Mouse (Mus musculus) adrenal gland, adult 2 months (tissue): ENCODE data around the gene Clec2d. TPM values are rescaled to one million over a fixed set of nuclear protein-coding genes. Genes with fewer than 3 reads are reported as not detected.
"Not testable (repeated sequence)": the region's sequence is repeated elsewhere in the genome, so short reads cannot be mapped to it uniquely, and the experiment has no call there.

Source experiments
- DNase-seq: peaks from one replicate; pipeline ENCODE4 v3.0.0; 2021
- long read RNA-seq: library from polyadenylated mRNA; stranded (forward); transcript quantifications from one replicate; pipeline ENCODE4 v2.0.0, GENCODE M21; 2021
- polyA plus RNA-seq: library from polyadenylated mRNA; depleted of rRNA; stranded (reverse); fragments of >200 nt; gene quantifications from 2 replicates; pipeline ENCODE4 v1.2.3, GENCODE M21; 2012; rRNA removed
- total RNA-seq, 2 experiments: library from RNA; stranded (reverse); gene quantifications; 2 replicates each; pipeline ENCODE4 v1.2.3; 2021

Gene Clec2d
- total RNA-seq, result 10 to 100 TPM; 44.0 to 49.6 TPM
- polyA plus RNA-seq, result 2.7 and 3.3 TPM in 2 replicates
- long read RNA-seq, result 0 reads

DNA sequence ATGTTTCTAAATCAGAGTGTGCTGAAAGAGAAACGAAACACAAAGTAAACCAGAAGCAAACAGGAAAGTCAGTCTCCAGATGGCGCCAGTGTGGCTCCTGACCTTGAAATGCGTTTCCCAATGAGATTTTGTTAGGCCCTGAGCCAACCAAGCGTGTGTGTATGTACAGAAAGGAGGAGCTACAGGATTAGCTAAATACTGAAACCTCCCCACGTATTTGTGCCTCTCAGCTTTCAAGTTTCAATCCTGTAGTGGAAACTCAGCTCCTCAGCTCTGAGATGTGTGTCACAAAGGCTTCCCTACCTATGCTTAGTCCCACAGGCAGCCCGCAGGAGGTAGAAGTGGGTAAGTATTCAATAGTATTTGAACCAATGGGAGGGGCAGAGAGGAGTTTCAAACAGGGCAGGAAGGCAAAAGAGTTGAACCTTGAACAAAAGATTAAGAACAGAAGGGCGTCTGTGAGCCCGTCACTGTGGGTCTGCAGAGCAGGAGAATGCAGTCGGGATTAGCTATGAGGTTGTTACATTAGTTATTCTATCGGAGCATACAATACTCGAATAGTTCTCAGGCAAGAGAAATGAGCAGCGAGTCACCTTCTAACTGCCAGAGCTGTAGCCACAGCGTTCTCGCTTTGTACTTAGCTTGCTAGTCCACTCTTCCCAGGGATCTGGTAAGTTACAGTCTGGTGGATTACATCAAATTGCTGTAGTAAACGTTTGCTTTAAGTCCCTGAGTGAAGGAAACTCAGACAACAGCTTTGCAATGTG is at the start of gene Clec2d:
TSS of gene Clec2d (plus strand) at position 213 of the 767 bp plus-strand sequence.
- DNase-seq, result peak; percentile 82

DNA sequence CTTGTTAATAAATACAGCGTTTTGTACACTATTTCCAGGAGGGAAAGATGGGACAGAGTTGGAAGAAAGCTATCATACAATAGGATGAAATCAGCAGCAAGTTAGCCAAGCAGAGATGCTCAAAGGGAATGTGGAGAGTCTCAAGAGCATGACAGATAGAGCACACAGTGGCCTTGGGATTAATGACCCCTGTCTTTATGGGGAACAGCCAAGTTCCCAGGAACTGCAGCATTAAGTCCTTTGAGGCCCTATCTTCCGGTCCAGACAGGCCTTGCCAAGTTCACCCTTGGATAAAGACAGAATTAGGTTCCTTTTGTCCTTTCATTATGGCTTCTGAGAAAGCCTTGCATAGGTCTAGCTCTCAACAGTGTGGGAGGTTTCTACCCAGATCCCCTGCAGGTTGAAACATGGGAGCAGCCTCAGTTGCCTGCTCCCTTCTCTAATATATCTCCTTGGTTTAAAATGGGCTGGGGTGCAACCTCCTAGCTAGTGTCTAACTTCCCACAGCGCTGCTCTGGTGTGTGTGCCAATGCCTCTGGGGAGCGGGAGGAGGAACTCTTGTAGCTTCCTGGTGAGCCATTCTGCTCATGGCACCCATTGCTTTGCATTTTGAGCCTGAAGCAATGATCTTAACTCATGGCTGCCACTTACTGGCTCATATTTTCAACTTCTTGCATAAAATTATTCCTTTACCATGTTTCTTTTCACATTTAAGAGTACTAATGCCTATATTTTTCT is 47.6 kb upstream of the Clec2d start:
- no peak for DNase-seq

DNA sequence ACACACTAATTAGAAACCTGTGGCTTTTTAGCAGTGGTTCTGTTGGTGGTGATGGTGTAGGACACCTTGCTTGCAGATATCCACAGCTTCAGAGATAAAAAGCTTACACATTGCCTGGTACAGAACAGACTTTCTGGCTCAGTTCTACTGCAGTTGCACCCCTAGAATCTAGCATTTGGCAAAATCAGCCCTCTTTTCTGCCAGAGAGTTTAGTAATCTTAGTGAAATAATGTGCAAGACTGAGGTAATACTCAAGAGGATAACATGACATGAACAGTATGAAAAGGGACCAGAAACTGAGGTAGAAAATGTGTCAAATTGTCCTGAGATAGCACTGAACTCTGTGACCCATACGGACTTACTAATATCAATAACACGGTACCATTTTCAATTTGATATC is 33.6 kb upstream of the Clec2d start:
- peak; percentile 11 for DNase-seq

DNA sequence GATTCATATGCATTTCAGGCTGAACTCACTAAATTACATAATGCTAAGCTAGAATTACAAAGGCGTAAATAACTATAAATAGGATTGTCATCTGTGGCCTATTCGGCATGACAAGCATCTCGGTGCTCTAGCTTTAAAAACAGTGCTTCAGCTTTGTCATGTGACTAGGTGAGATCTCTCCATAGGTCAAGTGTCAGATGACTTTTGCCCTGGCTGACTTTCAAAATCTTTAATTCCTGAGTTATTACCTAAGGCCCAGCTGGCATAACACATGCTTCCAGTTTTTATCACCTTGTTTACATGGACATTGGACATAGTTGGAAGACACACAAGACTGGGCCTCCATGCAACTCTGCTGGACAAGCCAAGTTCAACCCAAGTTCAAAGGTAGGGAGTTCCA is 20.3 kb upstream of the Clec2d start:
- DNase-seq, result peak; percentile 14

DNA sequence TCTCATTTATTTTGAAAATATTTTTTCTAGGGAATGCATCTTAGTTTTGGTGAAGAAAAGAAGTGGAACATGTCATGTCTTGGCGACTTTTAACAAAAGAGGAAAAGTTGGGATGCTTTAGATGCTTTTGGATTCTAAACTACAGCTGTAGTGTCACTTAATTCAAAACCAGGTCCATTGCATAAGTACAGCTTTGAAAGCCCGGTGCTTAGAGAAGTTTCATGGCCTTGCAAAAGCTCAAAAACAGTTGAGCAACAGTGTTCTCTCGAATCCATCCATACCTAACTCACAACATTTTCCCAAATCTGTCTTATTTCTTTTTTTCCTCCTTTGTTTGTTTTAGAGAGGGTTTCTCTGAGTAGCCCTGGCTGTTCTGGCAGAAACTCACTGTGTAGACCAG is 19.3 kb upstream of the Clec2d start:
- DNase-seq, result no peak

DNA sequence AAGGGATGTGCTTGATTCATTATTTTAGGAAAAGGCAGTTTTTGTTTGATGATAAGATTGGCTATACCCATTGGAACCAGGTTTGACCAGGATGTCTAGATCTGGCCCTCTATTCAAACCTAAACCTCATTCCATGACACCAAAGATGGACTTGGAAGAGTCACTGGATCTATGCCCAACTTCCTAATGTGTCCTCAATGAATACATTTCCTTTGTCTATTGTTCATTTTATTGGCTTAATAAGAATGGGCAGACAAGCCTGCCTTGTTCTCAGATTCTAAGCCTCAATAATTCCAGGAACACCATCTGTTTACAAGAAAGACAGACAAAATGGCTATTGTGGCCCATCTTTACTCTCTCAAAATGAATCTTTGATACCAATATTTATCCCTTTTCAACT is 18.5 kb upstream of the Clec2d start:
- no peak for DNase-seq

DNA sequence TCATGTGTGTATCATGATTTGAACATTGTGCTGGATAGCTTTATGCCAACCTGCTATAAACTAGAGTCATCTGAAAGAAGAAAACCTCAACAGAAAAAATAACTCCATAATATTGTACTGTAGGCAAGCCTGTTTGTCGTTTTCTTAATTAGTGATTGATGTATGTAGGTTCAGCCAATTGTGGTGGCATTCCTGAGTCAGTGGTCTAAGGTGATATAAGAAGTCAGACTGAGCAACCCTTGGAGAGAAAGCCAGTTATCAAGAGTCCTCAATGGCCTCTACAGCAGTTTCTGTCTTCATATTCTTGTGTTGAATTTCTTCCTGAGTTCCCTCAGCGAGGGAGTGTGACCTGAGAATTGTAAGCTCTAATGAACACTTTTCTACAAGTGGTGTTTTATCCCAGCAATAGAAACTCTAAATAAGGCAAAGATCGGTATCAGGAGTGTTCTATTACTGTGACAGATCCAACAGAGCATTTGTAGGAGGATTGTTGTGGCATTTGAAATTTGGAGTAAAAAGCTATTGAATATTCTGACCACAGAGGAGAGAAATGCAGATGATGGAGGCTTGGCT is 17.7 kb upstream of the Clec2d start:
- DNase-seq, result no peak

DNA sequence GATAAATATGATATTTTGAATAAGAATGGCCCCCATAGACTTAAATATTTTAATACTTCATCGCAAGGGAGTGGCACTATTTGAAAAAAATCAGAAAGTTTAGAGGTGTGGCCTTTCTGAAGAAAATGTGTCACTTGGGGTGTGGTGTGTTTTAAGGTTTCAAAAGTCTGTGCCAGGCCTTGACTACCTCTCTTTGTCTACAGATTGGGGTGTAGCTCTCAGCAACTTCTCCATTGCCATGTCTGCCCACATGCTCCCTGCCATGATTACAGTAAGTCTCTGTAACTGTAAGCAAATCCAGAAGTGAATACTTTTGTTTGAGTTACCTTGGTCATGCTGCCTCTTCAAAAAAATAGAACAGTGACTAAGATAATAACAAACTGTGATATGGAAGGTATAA is 16.8 kb upstream of the Clec2d start:
- no peak for DNase-seq

DNA sequence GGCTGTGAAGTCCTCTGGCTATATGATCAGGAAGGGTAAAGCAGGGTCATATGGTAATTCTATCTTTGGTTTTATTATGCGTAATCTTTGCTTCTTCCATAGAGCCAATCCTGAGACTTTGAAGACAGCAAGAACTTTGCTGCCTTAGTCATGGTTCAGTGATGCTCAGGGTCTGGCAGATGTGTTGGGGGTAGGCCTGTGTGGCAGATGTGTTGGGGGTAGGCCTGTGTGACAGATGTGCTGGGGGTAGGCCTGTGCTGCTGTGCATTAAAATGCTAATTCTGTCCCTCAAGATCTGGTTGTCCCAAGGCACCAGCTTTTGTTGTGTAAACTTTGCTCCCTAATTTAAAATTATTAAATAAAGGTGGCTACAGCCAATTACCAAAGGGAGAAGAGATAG is 9.5 kb upstream of the Clec2d start:
- no peak for DNase-seq

DNA sequence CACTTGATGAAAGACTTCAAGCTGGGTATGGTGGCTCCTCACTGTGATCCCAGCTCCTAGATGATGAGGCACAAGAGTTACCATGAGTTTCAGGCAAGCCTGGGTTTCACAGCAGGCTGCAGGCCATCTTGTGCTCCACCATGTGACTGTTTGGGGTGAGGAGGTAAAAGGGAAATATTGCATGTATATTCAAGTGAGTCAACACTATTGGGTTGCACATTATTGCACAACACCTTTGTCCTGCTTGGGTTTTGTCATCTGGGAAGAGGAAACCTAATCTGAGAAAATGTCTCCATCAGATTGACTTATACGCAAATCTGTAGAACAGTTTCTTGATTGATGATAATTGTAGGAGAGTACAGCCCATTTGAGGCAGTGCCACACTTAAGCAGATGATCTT is 8.7 kb upstream of the Clec2d start:
- no peak for DNase-seq

DNA sequence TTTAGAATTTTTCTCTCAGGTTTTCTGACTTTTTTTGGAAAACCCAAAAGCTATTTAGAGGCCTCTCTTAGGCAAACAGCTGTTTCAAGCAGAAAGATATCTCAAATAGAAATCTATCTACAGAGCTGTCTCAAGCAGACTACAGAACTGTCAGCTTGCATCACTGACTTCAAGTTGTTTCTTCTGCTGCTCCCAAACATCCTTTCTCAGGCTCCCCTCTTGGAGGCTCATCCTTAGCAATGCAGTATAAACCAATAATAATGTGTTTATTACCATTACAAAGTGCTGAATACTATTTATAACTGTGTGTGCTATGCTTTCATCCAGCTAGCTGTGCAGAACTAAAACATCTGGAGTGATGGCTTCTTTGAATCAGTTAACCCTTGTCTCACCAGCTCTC is 5.6 kb upstream of the Clec2d start:
- DNase-seq, result no peak

DNA sequence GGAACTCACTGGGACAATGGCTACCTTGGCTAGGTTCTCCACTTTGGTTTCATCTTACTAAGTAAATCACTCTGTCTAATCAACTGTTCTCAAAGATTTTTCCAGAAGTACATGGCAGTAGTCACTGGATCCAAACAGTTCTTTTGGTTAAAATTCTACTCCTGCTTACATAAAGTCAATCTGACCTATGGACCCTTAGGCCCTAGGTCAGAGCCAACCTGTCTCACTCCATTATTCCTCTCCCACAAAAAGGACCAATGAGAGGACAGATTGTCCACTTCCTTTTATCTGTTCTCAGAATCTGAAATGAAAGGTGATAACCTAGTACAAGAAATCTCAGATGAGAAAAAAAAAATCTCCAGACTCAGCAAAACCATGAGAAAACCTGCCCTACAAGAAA is 4.8 kb upstream of the Clec2d start:
- no peak for DNase-seq

DNA sequence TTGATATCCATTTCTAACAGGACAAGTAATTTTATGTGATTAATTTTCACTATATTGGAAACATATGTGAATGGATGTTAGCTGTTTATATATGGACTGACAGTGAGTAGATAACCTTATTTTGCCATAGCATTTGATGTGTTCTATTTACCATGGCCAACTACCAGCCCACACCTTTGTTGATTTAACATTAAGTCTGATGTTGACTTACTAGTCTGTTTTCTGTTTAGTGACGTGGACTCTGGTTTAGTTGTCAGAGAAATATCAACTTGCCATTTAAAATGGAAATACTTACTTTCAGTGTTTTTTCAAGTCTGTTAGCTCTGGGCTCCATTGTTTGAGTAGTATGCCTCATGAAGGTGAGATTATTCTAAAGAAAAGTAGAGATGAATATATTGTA is 3.8 kb upstream of the Clec2d start:
- DNase-seq, result no peak

DNA sequence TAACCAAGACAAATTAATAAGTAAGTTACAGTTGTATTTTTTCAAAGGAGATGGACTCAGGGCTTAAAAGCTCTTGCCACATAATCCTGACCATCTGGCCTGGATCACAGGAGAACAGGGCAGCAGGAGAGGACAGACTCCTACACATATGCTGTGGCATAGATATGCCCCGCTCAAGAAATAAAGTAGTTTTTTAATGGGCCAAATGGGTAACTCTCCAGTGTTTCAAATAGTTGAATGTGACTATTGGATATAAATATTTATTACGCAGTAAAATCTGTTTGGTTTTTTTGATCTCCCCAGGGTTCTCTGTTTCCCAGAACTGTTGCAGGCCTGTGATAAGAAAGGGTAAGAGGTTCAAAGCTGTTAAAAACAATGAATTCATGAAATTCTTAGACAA is 1.1 kb upstream of the Clec2d start:
- no peak for DNase-seq

DNA sequence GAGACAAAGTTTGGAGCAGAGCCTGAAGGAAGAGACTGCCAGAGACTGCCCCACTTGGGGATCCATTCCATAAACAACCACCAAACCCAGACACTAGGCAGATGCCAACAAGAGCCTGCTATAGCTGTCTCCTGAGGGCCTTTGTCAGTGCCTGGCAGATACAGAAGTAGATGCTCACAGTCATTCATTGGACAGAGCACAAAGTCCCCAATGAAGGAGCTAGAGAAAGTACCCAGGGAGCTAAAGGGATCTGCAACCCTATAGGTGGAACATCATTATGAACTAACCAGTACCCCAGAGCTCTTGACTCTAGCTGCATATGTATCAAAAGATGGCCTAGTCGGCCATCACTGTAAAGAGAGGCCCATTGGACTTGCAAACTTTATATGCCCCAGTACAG is 584 bp upstream of the Clec2d start:
- DNase-seq, result not testable (repeated sequence)

DNA sequence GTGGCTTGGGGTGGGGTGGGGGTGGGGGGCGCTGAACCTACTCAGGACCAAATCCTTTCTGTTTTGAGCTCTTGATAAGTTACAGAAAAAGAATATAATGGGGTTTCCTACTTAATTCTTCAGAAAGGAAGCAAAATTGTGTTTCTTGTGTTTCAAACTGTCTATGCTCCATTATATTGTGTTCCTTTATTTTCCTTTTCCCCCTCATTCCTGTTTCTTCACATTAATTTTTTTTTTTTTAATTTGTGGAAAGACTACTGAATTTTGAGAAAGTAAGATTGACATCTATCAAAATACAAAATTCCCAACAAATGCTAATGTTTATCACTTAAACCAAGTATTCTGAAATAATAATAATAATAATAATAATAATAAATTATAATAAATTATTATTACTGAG is 834 bp downstream of the Clec2d start:
- DNase-seq, result no peak

DNA sequence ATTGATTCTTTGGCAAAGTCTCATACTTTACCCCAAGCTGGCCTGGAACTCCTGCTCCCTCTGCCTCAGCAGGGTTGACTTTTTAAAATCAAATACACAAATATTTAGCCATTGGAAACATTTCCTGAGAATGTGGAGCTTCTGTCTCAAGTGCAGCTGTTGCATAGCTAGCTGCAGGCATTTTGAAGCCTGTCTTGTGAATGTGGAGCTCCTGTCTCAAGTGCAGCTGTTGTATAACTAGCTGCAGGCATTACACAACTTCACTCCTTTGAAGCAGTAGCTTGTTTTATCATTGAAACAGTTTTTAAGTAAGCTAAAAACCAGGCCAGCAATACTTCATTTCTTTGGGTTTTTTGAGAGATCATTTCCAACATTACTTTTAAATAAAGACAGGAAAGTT is 1.3 kb downstream of the Clec2d start:
- no peak for DNase-seq

DNA sequence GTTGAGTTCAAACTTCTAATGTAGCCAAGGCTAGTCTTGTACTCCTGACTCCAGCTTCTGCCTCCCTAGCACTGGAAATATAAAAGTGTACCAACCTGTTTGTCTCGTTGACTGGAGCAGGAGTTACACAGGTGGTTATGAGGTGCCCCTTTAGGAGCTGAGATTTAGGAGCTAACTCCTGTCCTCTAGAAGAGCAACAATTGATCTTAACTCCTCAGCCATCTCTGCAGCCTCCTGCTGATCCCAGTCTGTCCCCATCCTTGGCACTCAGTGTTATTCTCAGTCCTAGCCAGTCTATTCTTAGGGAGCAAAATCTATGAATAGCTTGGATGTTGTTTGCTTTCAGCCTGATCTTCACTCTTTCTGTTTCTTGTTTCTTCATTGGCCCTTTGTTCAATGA is 2.1 kb downstream of the Clec2d start:
- no peak for DNase-seq

DNA sequence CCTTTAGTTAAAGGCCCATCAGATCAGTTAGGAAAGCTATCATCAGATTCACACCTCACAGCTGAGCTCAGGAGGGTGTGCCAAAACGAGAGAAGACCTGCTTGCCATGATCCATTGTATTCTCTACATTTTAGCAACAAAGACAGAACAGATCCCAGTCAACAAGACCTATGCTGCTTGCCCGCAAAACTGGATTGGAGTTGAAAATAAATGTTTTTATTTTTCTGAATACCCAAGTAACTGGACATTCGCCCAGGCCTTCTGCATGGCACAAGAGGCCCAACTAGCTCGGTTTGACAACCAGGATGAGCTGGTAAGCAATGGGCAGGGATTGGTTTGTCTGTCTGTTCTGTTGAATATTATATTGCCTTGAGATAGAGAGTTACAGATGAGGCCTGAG is 3.6 kb downstream of the Clec2d start:
- not testable (repeated sequence) for DNase-seq

DNA sequence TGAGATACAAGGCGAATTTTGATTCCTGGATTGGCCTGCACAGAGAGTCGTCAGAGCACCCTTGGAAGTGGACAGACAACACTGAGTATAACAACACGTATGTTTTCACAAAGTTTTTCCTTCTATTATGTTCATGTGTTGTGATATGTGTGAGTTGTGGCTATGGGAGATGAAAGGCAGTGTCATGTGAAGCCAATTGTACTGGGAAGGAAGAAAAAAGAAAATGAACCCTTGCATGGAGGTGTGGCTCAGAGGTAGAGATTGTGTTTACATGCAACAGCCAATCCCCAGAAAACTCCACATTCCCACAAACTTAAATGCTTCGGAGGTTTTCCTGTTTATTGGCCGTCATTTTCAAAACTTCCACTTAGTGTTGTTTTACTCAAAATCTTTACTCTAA is 4.4 kb downstream of the Clec2d start:
- no peak for DNase-seq

DNA sequence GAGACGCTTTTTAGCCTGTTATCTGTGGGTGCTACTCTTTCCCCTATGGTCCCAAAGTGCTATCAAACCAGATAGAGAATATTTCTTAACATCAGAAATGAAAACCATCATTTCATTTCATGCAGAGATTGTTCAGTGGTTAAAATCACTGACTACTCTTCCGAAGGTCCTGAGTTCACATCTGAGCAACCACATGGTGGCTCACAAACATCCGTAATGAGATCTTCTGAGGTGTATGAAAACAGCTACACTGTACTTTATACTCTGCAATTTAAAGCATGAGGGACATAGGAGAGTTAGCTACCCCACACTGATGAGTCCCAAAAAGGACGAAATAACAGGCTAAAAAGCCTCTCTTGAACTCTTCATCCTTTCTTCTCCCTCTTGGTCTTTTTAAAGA is 5.6 kb downstream of the Clec2d start:
- DNase-seq, result no peak

DNA sequence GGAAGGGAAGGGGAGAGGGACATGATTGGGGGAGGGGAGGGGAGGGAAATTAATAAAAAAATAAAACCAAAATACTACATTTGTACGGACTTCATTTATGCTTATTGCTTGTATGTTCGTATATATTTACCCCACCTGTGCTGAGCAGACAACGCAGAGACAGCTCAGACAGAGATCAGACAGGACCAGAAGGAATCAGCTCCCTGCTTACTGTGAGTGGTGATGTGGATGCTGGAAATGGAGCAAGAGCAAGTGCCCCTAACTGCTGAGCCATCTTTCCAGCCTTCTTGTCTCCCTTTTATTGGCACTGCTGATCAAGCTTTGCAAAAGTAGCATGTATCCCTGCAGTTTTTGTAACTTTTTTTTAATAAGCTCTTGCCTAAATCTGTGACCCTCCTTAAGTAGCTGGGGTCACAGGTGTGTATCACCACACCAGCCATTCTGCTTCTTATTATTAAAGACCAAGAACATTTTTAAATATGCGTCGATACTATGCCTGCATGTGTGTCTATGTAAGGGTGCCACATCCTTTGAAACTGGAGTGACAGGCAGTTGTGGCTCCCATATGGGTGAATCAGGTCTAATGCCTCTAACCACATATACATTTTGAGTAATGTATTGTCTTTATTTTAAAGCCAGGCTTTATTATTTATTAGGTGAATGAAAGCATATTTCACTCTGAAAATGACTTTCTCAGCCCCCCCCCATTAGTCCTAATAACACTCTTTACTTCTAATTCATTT is 6.2 kb downstream of the Clec2d start:
- no peak for DNase-seq

DNA sequence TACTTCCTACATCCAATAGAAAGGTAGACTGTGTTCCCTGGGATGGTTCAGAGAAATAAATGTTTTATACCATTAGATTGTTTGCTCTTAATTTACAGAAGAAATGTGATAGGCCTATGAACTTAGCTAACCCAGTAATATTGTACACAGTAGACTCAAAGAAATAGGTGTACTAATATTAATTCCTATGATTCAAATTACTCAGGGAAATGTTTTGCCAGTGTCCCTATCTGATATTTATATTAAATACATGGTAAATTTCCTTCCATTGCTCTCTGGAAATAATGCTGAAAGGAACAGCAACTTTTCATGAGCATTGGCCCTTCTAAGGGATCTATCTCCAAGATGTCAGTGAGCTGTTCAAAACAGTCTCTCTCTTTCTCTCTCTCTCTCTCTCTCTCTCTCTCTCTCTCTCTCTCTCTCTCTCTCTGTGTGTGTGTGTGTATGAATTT is 6.8 kb downstream of the Clec2d start:
- no peak for DNase-seq
